Mouse (Mus musculus): ENCODE measurements around the gene Btbd2.

Gene Btbd2

GRCm38 (mm10) chr10:80656863-80657623 is at the start of gene Btbd2:
Gene Btbd2, minus strand, starts transcription at chr10:80657071.
- DNase-seq (ENCODE audit: low read depth, low spot score): no peak

- DNase-seq (ENCODE audit: low read depth, low spot score): no peak
Measured at GRCm38 (mm10) chr10:80705479-80705878, 48.6 kb upstream of the Btbd2 start.

GRCm38 (mm10) chr10:80705033-80705432 is 48.2 kb upstream of the Btbd2 start:
- no peak for DNase-seq (ENCODE audit: low read depth, low spot score)

GRCm38 (mm10) chr10:80704418-80704817 is 47.5 kb upstream of the Btbd2 start:
- DNase-seq (ENCODE audit: low read depth, low spot score): no peak

- no peak for DNase-seq (ENCODE audit: low read depth, low spot score)
Measured at GRCm38 (mm10) chr10:80703643-80704042, 46.8 kb upstream of the Btbd2 start.

- peak; percentile 84 for DNase-seq (ENCODE audit: low read depth, low spot score)
Measured at GRCm38 (mm10) chr10:80702536-80703390, 45.9 kb upstream of the Btbd2 start.

GRCm38 (mm10) chr10:80701721-80702535 is 45.1 kb upstream of the Btbd2 start, which contains the start of the genes Mob3a and Izumo4:
Gene Mob3a, minus strand, starts transcription at chr10:80701977.
Gene Izumo4, plus strand, starts transcription at chr10:80702184.
- peak; percentile 98 for DNase-seq (ENCODE audit: low read depth, low spot score)

GRCm38 (mm10) chr10:80700732-80701131 is 43.9 kb upstream of the Btbd2 start:
- no peak for DNase-seq (ENCODE audit: low read depth, low spot score)

- no peak for DNase-seq (ENCODE audit: low read depth, low spot score)
Measured at GRCm38 (mm10) chr10:80700038-80700504, 43.2 kb upstream of the Btbd2 start.

- DNase-seq (ENCODE audit: low read depth, low spot score): no peak
Measured at GRCm38 (mm10) chr10:80698605-80699004, 41.7 kb upstream of the Btbd2 start.

- DNase-seq (ENCODE audit: low read depth, low spot score): no peak
Measured at GRCm38 (mm10) chr10:80697812-80698211, 40.9 kb upstream of the Btbd2 start.

GRCm38 (mm10) chr10:80697393-80697787 is 40.5 kb upstream of the Btbd2 start:
- no peak for DNase-seq (ENCODE audit: low read depth, low spot score)

- DNase-seq (ENCODE audit: low read depth, low spot score): no peak
Measured at GRCm38 (mm10) chr10:80696502-80697392, 39.9 kb upstream of the Btbd2 start.

GRCm38 (mm10) chr10:80695801-80696501 is 39.1 kb upstream of the Btbd2 start:
- no peak for DNase-seq (ENCODE audit: low read depth, low spot score)

GRCm38 (mm10) chr10:80695186-80695585 is 38.3 kb upstream of the Btbd2 start:
- no peak for DNase-seq (ENCODE audit: low read depth, low spot score)

- DNase-seq (ENCODE audit: low read depth, low spot score): no peak
Measured at GRCm38 (mm10) chr10:80694159-80694938, 37.5 kb upstream of the Btbd2 start.

GRCm38 (mm10) chr10:80693401-80694045 is 36.7 kb upstream of the Btbd2 start:
- DNase-seq (ENCODE audit: low read depth, low spot score): no peak
